Mouse (Mus musculus) left cerebral cortex, postnatal 14 days (tissue): ENCODE data around the gene S100pbp. TPM values are rescaled to one million over a fixed set of nuclear protein-coding genes. Genes with fewer than 3 reads are reported as not detected.

ENCODE experiments used
- DNase-seq, 2 experiments: peaks; one replicate each; pipeline ENCODE4 v3.0.0; 2021 to 2022; ENCODE audit warnings: low spot score in 2 of 2, mixed read lengths in 1 of 2
- intact Hi-C: fragments of 180-260 bp; cut with DNase I; formaldehyde crosslinking; loops from one replicate; pipeline ENCODE4 v1.15.1; 2025
- total RNA-seq, 2 experiments: library from RNA; stranded (reverse); gene quantifications; 2 replicates each; pipeline ENCODE4 v1.2.3; 2021

Gene S100pbp
- total RNA-seq, 2 experiments from 2014 or later, result 35.3 to 35.5 TPM

- intact Hi-C loops, result loop anchor here (10.0 kb wide), 1 partner anchor 48 kb away; the partner anchor contains the start of genes S100pbp and Yars
Measured at GRCm38 (mm10) chr4:129136579-129137391, 52.7 kb downstream of the S100pbp start, which contains the start of gene Fndc5. Gene Fndc5, plus strand, starts transcription at chr4:129136999.

GRCm38 (mm10) chr4:129136189-129136578 is 53.3 kb downstream of the S100pbp start:
- intact Hi-C loops, result loop anchor here (10.0 kb wide), 1 partner anchor 49 kb away; the partner anchor contains the start of genes S100pbp and Yars
- no peak for DNase-seq

More at GRCm38 (mm10) chr4:129136579-129137391, 52.7 kb downstream of the S100pbp start, which contains the start of gene Fndc5:
- DNase-seq, result no peak

- intact Hi-C loops, result loop anchor here (10.0 kb wide), 1 partner anchor 49 kb away; the partner anchor contains the start of genes S100pbp and Yars
- no peak for DNase-seq
Measured at GRCm38 (mm10) chr4:129135637-129136036, 53.9 kb downstream of the S100pbp start.

- intact Hi-C loops, result loop anchor here (10.0 kb wide), 1 partner anchor 50 kb away; the partner anchor contains the start of genes S100pbp and Yars
- DNase-seq, result peak in 1 of 2 experiments; percentile 78
Measured at GRCm38 (mm10) chr4:129134799-129135585, 54.5 kb downstream of the S100pbp start.

- no peak for DNase-seq
- intact Hi-C loops, result loop anchor here (10.0 kb wide), 1 partner anchor 54 kb away; the partner anchor contains the start of genes S100pbp and Yars
Measured at GRCm38 (mm10) chr4:129130755-129131303, 58.7 kb downstream of the S100pbp start.

GRCm38 (mm10) chr4:129130149-129130548 is 59.4 kb downstream of the S100pbp start:
- no peak for DNase-seq
- intact Hi-C loops, result loop anchor here (10.0 kb wide), 1 partner anchor 55 kb away; the partner anchor contains the start of genes S100pbp and Yars

GRCm38 (mm10) chr4:129129387-129129786 is 60.1 kb downstream of the S100pbp start:
- intact Hi-C loops, result no loop called here
- no peak for DNase-seq

GRCm38 (mm10) chr4:129128582-129129338 is 60.8 kb downstream of the S100pbp start:
- intact Hi-C loops, result no loop called here

GRCm38 (mm10) chr4:129125736-129126451 is 63.6 kb downstream of the S100pbp start:
- no peak for DNase-seq
- intact Hi-C loops, result no loop called here

More at GRCm38 (mm10) chr4:129128582-129129338, 60.8 kb downstream of the S100pbp start:
- peak; percentile 68 to 81 for DNase-seq

- intact Hi-C loops, result no loop called here
- peak; percentile 67 to 83 for DNase-seq
Measured at GRCm38 (mm10) chr4:129124652-129125146, 64.8 kb downstream of the S100pbp start.

- intact Hi-C loops, result no loop called here
- DNase-seq, result no peak
Measured at GRCm38 (mm10) chr4:129122719-129123118, 66.8 kb downstream of the S100pbp start.

GRCm38 (mm10) chr4:129122107-129122506 is 67.4 kb downstream of the S100pbp start:
- DNase-seq, result peak in 1 of 2 experiments; percentile 68
- intact Hi-C loops, result no loop called here

- no peak for DNase-seq
- intact Hi-C loops, result no loop called here
Measured at GRCm38 (mm10) chr4:129121569-129122086, 67.9 kb downstream of the S100pbp start, which contains the start of gene Hpca. Gene Hpca, minus strand, starts transcription at chr4:129122036.

GRCm38 (mm10) chr4:129120520-129121445 is 68.7 kb downstream of the S100pbp start:
- intact Hi-C loops, result no loop called here
- peak in 1 of 2 experiments; percentile 71 for DNase-seq

GRCm38 (mm10) chr4:129119708-129120107 is 69.8 kb downstream of the S100pbp start:
- peak in 1 of 2 experiments; percentile 84 for DNase-seq
- intact Hi-C loops, result loop anchor here (10.0 kb wide), 1 partner anchor 335 kb away; no protein-coding TSS in a partner anchor
